Mouse (Mus musculus): ENCODE results near the gene Coa4.

Gene Coa4

DNA sequence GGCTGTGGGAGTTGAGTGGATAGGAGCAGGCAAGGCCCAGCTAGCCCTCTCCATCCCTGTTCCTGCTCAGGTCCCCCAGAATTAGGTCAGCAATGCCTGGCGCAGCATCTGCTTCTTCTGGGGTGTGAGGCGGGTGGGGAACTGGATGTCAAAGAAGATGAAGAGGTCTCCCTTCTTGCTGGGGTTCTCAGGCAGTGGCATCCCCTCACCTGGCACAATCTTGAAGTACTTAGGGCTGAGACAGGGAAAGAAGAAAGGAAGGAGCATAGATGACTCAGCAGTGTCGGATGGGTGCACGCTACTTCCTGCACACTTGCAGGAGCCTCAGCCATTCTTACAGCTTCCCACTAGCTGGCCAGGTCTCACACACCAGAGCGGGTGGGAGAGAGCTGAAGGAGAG, 33.8 kb upstream of the Coa4 start:
- in situ Hi-C loops (cut with MboI, MseI), result no loop called here

DNA sequence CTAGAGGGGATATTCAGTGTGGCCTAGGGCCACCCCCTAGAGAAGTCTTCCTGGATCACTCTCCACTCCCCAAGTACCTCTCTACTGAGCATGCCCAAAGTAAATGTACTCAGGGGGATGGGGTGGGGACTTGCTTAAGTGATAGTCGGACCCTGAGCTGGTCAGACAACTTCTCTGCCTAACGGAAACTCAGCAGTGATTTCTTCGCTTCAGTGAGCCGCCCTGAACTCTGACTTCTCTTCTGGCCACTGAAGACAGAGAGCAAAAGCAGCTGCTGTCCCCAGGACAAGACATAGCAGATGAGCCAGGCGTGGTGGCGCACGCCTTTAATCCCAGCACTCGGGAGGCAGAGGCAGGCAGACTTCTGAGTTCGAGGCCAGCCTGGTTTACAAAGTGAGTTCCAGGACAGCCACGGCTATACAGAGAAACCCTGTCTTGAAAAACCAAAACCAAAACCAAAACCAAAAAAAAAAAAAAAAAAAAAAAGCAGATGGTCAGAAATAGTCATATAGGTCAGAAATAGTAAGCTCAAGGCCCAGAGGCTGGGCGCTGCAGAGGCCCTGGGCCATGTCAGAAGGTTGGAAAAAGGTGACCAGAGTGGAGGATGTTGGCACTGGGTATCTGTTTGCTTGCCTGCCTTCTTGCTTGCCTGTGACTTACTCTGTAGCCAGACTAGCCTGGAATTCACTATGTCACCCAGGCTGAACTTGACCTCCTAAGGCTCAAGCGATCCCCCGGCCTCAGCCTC, 32.0 kb upstream of the Coa4 start:
- in situ Hi-C loops (cut with MboI, MseI), result no loop called here

DNA sequence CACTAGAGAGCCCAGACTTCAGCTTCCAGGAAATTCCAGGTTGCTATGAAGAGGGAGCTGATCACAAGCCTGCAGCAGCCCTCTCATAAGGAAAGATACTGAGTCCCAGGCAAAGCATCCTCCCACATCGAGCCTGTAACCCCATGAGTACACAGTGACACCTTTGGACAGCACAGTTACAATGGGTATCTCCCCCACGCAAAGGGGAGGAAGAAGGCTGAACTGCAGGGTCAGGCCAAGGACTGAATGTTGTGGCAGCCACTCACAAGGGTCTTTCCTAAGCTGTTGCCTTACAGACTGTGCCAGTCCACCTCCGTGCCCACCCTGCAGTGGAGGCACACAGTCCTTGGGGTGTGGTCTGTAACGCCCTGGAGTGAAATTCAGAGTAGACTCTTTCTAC, 30.4 kb upstream of the Coa4 start:
- in situ Hi-C loops (cut with MboI, MseI), result no loop called here

DNA sequence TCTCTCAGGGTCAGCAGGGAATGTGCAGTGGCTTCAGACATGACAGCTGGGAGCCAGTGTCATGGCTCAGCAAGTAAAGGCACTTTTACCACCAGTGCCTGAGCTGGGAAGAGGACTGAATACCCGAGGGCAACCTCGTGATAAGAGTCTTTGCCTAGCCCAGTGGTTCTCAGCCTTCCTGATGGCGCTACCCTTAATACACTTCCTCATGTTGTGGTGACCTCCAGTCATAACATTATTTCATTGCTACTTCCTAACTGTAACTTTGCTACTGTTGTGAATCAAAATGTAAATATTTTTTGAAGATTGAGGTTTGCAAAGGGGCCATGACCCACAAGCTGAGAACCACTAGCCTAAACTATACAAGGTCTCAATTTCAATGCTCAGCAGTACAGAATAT, 28.2 kb upstream of the Coa4 start:
- in situ Hi-C loops (cut with MboI, MseI), result no loop called here

DNA sequence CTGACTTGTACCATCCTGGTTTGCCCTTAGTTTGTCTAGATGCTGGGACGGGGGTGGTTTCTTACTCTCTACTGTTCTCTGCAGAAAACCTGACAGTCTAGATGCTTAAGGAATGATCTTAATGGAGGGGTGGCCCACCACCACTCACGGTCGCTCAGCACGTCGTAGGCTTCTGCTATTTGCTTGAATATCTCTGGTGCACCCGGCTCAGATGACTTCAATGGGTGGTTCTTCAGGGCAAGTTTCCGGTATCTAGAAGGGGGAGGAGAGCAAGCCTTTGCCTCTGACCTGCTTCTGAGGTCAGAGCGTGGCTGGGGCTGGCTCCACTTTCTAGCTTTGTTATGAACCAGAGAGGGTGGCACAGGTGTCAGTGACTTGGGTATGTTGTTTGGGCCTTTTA, 25.3 kb upstream of the Coa4 start:
- in situ Hi-C loops (cut with MboI, MseI), result no loop called here

DNA sequence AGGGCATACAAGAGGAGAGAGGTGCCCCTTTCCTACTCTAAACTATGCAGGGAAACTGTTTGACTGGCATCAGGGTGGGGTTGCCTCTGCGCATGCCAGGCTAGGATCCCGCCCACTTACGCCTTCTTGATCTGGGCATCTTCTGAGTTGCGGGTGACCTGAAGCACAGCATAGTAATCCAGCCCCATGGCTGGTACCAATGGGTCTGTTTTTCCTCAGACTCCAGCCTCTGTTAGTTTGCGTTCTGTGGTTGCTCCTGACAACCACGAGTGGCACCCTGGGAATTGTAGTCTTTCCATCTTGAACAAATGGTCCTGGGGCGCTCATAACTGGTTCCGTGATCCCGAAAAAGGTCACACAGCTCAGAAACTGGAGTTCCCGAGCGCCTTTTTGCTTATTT, 22.3 kb upstream of the Coa4 start, which contains the start of gene Dnajb13:
Gene Dnajb13 (minus strand): TSS at position 388 of the 400 bp plus-strand sequence.
- in situ Hi-C loops (cut with MboI, MseI), result no loop called here

DNA sequence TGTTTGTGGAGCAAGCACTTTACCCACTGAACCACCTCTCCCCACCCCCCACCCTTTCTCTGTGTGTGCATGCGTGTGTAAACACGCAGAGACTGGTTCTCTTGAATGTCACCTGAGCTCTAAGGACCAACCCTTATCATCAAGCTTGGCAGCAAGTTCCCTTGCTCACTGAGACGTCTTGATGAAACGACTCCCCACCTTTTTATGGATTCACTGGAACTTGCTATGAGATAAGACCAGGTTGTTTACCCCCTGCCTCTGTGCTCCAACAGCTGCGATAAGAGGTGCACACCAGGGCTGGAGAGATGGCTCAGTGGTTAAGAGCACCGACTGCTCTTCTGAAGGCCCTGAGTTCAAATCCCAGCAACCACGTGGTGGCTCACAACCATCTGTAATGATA, 16.7 kb upstream of the Coa4 start:
- in situ Hi-C loops (cut with MboI, MseI), result loop anchor here in 1 of 2 experiments (10.0 kb wide), 1 partner anchor 145 kb away; the partner anchor contains the start of gene Plekhb1

DNA sequence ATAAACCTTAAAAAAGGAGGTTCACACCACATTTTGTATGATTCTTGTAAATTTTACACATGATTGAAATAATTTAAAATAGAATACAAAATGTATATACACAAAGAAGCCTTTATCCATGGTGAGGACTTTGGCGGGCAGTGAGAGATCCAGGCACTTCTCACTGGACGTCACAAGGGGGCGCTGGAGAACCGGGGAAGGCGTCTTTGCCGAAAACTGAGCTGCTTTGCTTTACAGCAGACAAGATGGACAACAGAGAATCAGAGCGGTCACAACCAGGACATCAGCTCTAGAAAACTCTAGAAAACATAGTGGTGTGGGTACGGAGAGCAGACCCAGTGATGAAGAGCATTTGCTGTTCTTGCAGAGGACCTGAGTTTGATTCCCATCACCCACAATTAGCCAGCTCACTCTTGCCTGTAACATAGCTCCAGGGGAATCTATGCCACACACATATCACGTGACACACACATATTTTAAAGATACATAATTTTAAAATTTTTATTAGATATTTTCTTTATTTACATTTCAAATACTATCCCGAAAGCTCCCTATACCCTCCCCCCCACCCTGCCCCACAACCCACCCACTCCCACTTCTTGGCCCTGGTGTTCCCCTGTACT, 16.1 kb upstream of the Coa4 start:
- in situ Hi-C loops (cut with MboI, MseI), result loop anchor here in 1 of 2 experiments (10.0 kb wide), 1 partner anchor 144 kb away; the partner anchor contains the start of gene Plekhb1

DNA sequence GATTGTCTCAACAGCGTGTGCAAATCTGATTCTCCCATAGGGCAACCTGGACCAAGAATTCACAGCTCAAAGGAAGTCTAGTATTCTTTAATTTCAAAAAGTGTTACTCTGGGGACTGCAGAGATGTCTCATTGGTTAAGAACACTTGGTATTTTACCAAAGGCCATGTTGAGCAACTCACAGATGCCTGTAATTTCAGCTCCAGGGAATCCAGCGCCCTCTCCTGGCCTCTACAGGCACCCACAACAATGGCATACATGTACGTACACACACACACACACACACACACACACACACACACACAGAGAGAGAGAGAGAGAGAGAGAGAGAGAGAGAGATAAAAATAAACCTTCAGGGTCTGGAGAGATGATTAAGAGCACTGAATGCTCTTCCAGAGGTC, 14.6 kb upstream of the Coa4 start:
- in situ Hi-C loops (cut with MboI, MseI), result loop anchor here in 1 of 2 experiments (10.0 kb wide), 1 partner anchor 143 kb away; the partner anchor contains the start of gene Plekhb1

DNA sequence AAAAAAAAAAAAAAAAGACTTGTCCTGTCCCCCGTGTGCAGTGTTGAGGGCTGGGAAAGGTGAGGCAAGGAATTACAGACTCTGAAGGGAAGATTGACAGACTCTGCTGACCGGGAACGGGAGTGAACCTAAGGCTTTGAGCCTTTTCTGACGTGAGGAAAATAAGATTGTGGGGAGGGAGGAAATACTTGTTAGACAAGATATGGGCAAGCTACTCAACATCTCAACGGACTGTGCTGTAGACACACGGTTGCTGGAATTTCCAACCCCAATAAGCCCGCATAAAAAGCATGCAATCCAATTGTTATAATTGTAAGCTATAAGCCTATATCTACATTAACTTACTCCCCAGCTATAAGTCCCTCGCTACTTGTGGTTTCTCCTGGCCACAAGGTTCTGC, 12.2 kb upstream of the Coa4 start:
- in situ Hi-C loops (cut with MboI, MseI), result loop anchor here in 1 of 2 experiments (10.0 kb wide), 1 partner anchor 140 kb away; the partner anchor contains the start of gene Plekhb1

DNA sequence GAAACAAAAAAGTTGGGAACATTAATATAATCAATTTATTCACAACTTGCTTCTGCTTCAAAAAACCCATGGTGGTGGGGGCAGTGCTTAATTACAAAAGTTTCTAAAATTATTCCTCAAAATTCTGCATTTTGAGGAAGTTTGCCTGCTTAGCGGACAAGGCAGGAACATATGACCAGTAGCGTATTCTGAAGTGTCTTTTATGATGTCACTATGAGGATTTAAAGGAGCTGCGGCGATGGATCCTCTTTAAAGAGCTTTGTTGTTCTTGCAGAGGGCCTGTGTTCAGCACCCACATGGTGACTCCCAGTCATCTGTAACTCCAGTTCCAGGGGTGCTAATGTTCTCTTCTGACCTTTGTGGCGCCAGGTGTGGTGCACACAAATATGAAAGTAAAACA, 6.1 kb upstream of the Coa4 start:
- in situ Hi-C loops (cut with MboI, MseI), result no loop called here

DNA sequence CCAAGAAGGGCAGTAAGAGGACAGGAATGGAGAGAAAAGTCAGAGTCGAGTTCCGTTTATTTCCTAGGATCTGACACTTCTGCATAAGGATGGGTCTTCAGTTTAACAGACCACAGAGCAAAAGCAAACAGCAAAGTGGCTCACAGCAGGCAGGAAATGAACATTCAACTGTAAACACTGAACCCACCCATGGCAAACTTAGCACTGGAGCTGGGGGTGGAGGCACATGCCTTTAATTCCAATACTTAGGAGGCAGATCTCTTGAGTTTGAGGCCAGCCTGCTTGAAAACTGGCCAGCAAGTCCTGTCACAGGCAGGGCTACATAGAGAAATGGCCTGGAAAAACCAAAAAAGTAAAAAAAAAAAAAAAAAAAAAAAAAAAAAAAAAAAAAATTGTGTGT, 3.4 kb upstream of the Coa4 start:
- in situ Hi-C loops (cut with MboI, MseI), result no loop called here

DNA sequence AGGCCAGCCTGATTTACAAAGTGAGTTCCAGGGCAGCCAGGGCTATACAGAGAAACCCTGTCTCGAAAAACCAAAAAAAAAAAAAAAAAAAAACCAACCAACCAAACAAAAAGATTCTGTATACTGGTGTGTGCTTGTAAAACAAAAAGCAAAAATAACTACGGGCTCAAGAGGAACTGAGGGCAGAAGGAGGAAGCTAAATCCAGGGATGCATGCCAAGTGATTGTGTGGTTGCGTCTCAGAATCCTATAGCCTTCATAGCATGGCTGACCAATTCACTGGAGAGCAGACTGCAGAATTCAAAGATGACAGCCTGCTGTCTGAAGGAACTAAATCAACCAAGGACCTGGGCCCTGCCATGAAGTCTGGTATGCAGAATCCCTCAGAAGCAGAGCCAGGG, 2.7 kb upstream of the Coa4 start:
- in situ Hi-C loops (cut with MboI, MseI), result no loop called here

DNA sequence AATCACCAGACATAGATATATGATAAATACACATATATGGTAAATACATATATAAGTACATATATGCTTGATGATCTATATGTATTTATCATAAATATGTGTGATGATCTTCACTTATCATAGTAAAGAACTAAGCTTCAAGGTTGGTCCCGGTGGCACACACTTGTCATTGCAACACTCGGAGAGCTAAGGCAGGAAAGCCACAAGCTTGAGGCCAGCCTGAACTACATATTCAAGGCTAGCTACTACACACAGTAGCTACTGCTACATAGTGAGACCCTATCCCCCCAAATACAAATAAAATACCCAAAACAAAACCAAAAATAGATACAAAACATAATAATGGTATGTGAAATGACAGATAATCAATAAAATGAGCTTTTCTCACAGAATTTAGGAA, 1.0 kb upstream of the Coa4 start:
- in situ Hi-C loops (cut with MboI, MseI), result no loop called here

DNA sequence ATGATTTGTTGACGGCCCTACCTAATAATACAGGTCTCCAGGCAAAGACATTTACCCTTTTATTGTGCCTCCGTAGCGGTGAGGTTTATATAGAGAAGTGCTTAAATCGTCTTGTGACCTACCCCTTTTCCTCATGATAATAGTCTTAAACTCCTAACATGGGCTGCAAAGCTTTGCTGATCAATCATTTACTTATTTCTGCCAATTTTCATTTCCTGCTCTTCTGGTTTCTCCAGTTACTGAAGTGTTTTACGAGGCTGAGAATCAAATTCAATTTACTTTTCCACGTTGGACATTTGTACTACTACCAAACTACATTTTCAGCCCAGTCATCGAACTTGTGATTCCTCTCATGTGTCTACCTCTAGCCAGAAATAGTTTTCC, 640 bp downstream of the Coa4 start:
- in situ Hi-C loops (cut with MboI, MseI), result no loop called here

DNA sequence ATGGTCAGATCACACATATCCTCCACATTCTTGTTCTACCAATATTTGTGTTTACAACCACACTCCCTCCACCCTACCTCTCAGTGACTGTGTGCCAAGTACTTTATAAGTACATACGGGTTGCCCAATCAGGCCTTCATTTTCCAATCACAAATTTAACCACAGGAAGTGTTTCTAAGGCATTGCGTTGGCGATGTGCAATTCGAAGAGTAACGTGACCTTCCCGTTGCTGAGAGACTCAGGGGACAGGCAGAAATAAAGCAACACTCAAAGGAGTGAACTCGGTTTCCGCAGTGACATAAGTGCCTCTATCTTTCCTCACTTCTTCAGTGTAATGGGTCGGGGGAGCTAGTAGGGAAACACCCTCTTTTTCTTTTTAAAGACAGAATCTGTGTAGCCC, 2.6 kb downstream of the Coa4 start:
- in situ Hi-C loops (cut with MboI, MseI), result no loop called here

DNA sequence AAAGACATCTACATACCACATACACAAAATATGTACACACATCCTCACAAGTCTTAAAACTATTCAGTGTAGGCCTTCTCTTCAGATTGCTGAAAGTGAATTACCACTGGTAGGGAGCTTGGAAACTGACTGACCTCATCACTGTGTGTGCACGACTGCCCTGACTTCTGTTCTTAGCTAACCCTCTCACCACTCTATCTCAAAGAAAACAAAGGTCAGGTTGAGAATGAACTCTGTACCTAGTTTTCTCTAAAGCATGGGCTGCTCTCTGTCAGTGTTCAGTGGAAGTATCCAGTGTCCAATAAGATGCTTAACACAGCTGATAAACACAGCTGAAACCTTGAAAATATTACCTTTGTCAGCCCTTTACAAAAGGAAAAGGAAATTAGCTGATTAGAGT, 7.6 kb downstream of the Coa4 start:
- in situ Hi-C loops (cut with MboI, MseI), result no loop called here

DNA sequence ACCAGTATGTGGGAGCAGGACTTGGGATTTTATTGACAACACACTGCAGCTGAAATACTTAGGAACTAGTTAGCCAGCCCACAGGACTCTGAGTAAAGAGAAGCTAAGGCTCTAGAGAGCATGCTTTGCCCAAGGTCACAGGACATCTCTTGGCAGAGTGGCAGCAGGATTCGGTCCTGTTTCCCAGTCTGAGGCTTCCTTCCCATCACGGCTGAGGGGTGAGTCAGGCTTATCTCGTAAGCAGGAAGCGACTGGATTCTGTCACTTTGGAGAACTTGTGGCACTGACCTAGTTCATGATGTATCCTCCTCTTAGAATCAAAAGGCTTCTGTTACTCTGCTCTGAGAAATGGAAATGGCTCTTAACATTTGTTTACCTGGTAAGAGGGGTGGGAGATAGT, 10.8 kb downstream of the Coa4 start:
- in situ Hi-C loops (cut with MboI, MseI), result no loop called here

DNA sequence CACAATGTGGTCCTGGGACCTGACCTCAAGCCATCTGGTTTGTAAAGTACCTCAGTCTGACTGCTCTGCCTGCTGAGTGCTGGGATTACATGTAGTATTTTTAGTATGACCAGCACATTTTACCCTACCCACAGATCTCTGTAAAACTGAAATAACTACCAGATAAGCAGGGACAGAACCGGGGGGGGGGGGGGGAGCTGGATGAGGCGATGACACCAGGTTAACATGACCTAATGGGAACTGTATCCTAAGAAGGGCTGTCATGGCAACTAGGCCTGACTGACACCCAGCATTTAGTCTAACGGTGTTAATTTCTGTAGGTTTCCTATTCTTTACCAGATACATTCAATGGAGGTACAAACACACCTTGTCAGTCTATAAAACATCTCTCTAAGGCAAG, 12.9 kb downstream of the Coa4 start:
- in situ Hi-C loops (cut with MboI, MseI), result no loop called here

DNA sequence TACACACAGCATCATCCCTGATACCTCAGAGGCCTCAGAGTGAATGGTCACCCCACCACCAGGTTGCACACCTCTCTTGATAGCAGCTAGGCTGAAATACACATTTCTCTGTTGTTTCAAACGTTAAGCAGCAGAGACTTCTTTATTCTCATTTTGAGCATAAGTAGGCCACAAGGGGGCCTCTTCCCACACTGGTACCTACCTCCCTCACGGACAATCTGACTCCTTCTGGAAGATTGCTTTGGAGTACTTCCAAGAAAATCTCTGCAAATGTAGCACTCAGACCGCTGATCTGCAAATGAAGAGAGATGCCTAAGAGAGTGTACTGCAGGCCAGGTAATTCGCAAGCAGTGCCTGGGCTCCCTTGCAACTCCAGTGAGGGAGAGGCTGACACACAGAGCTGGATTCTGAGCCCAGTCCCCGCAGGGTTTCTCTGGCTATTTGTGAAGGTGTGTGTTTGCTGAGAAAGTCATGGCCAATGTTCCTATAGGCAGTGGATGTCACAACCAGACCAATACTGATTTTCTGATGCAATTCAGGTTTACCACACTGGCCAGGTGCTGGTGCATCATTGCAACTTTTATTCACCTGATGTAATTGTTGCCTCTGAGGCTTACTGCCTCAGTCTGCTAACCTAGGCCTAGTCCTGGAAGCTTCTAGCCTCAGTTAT, 13.6 kb downstream of the Coa4 start:
- in situ Hi-C loops (cut with MboI, MseI), result no loop called here

DNA sequence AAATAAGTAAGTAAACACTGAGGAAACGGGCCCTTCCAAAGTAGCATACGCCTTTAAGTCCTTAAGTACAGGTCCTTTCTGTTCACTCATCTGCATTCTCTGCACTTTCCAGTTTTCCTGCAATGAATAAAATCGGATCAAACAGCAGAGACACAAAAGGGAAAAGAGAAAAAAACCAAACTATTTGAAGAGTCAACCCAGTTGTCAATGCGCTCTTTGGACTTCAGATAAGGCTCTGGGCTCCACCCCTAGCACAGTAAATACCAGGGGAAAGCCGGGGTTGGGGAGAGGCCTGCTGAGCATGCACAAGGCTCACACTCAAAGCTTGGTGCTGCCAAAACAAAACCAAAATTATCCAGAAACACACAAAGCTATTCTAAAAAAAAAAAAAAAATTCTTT, 18.1 kb downstream of the Coa4 start:
- in situ Hi-C loops (cut with MboI, MseI), result no loop called here

DNA sequence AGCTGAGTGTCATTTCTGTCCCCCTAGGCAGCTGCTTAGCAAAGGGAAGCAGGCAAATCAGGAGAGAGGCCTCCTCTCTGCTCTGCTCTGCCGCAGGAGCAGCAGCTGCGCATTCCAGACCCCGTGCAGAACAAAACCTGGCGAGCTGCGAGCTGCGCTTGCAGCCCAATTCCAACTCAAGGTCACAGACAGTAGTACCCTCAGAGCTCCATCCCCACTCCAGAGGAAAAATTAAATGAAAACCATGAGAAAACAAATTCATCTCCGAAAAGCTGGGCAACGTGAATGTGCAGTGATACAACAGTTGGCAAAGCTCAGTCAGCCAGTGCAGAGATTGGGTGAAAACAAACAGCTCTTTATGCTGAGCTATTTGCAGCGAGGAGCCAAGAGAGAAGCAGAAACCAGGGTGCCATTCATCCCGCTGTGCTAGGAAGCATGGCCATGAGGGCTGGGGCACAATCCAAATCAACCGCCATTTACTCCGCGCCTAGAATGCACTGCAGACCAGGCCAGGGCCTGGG, 18.6 kb downstream of the Coa4 start:
- in situ Hi-C loops (cut with MboI, MseI), result no loop called here
